Mouse (Mus musculus) intestine, postnatal 0 days (tissue): ENCODE measurements at regions not wholly inside any gene's neighbourhood (a gene's known extent, or its start where the extent isn't known, plus 50 kb on each side); places are given as distances from the start of the nearest gene placed in this dataset.
A peak's percentile ranks its signal among the peaks of the same experiment; 100 is the strongest.

ENCODE experiments used
- ATAC-seq: fragments of 200-750 bp; cut with Nextera tagmentation; 2 replicates; pipeline ENCODE4 v1.8.0; 2017; ENCODE audit warnings: mild to moderate bottlenecking, moderate TSS enrichment, moderate library complexity
- H3K27ac ChIP-seq: fragments of 300-500 bp; sonication (generic); 2 replicates; pipeline ENCODE4 v1.5.1; 2014; ENCODE audit warnings: mild to moderate bottlenecking, low read depth, low read length, moderate library complexity
- H3K27me3 ChIP-seq: fragments of 300-500 bp; sonication (generic); replicated peaks from 2 replicates; pipeline ENCODE4 v1.6.1; 2014; ENCODE audit warnings: low read length, mixed read lengths; ENCODE audit not compliant: control insufficient read depth, insufficient read depth
- H3K36me3 ChIP-seq: fragments of 300-500 bp; sonication (generic); 2 replicates; pipeline ENCODE4 v1.6.1; 2014; ENCODE audit warnings: mild to moderate bottlenecking, moderate library complexity; ENCODE audit not compliant: control insufficient read depth, insufficient read depth
- H3K4me1 ChIP-seq: fragments of 300-500 bp; sonication (generic); replicated peaks from 2 replicates; pipeline ENCODE4 v1.6.1; 2014; ENCODE audit warnings: antibody characterized with exemption, low read length, mixed read lengths; ENCODE audit not compliant: control insufficient read depth, insufficient read depth
- H3K4me2 ChIP-seq: fragments of 300-500 bp; sonication (generic); replicated peaks from 2 replicates; pipeline ENCODE4 v1.6.1; 2014; ENCODE audit warnings: low read depth, mild to moderate bottlenecking, moderate library complexity
- H3K4me3 ChIP-seq: fragments of 300-500 bp; sonication (generic); 2 replicates; pipeline ENCODE4 v1.5.1; 2014; ENCODE audit warnings: low read depth, low read length
- H3K9ac ChIP-seq: fragments of 300-500 bp; sonication (generic); 2 replicates; pipeline ENCODE4 v1.6.1; 2014; ENCODE audit warnings: mild to moderate bottlenecking, low read depth, low read length
- H3K9me3 ChIP-seq: fragments of 300-500 bp; sonication (generic); 2 replicates; pipeline ENCODE4 v1.6.1; 2016; ENCODE audit warnings: mixed run types; ENCODE audit not compliant: control insufficient read depth
- CTCF ChIP-seq: sonication (generic); IDR thresholded peaks from 2 replicates; pipeline ENCODE4 v1.5.1; 2016; ENCODE audit warnings: low read depth, mild to moderate bottlenecking, control low read depth, antibody characterized with exemption, moderate library complexity
- WGBS: fragments of 180-500 bp; shearing (Covaris S2); extraction: QIAGEN DNeasy Blood & Tissue Kit; methylation state at CpG from one replicate; pipeline ENCODE4 v1.1.7; 2014; 5-methylcytosine and 5-hydroxymethylcytosine counted together

DNA sequence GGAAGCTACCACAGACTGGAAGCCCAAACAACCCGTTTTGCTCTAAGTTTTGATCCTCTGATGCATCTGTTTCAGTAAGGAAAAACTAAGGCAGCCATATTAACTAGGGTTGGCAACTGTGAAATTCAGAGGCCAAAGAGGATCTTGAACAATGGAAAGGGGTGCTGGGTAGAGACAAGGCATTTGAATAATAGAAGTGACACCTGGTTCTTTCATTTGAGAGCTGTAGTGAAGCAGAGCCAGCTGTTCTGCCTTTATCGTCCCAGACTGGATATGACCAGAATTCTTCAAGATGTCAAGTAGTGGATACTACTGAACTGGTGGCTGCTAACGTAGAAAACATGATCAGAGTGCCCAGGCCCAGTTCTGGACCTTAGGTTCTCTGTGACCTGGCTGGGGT is 94.4 kb upstream of the Ercc6l2 start:
- ATAC-seq = no peak
- no peak for TF ChIP-seq CTCF
- no peak overlapping the region for H3K4me2 ChIP-seq
- no peaks in the 10 kb centered on the region for H3K36me3 ChIP-seq
- H3K27ac ChIP-seq = peak overlapping the region; percentile 17; the same call in 1 of the 2 replicates
- WGBS = 83% methylated on average over 3 of the region's 3 CpGs
- H3K9ac ChIP-seq = no peak overlapping the region
- no peak overlapping the region for H3K4me3 ChIP-seq
- no peaks in the 10 kb centered on the region for H3K27me3 ChIP-seq
- H3K9me3 ChIP-seq = no peaks in the 10 kb centered on the region
- H3K4me1 ChIP-seq = peaks cover 2% of the 10 kb centered on the region; the same call in 1 of the 2 replicates

DNA sequence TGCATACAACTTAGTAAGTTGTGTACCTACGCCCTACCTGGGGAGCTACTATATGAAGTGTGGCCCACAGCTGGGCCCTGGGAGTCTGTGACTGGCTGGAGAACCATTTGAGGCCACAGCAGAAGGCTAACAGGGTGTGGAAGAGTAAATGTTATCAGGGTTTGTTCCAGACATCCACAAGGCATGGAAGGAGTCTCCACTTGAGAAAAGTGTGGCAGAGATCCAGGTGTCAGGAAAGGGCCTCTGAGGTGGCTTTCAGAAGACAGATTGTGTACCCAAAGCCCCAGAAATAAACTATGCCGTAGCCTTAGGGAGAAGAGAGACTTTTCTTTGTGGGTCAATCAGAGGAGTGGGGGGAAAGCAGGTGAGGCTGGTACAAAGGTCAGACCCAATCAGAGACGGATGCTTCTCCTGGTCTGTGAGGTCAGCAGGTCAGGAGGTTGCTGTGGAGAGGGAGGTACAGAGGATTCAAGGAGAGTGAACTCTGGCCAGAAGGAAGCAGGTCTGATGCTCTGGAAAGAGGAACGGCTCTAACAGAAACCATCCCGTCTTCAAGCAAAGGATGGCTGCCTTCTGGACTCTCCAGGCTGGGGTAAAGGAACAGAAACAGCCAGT is 93.9 kb upstream of the Ercc6l2 start:
- Histone ChIP-seq H3K27ac (peak overlapping the region; percentile 17; the same call in 1 of the 2 replicates), H3K9ac (no peak overlapping the region), H3K4me2 (no peak overlapping the region), H3K4me3 (no peak overlapping the region), H3K9me3 (no peaks in the 10 kb centered on the region), H3K4me1 (peaks cover 2% of the 10 kb centered on the region; the same call in 1 of the 2 replicates), H3K36me3 (no peaks in the 10 kb centered on the region), H3K27me3 (no peaks in the 10 kb centered on the region)
- 51% methylated on average over 5 of the region's 5 CpGs for WGBS
- no peak for ATAC-seq
- no peak for TF ChIP-seq CTCF

GRCm38 (mm10) chr13:63724293-63724692 is 90.7 kb upstream of the Ercc6l2 start:
- no peak for ATAC-seq
- Histone ChIP-seq H3K9me3 (no peaks in the 10 kb centered on the region), H3K9ac (no peak overlapping the region), H3K27ac (no peak overlapping the region), H3K4me2 (no peak overlapping the region), H3K36me3 (no peaks in the 10 kb centered on the region), H3K4me1 (0 out of 2 replicates have a peak, but pooled peaks cover 2% of the 10 kb centered on the region), H3K27me3 (no peaks in the 10 kb centered on the region), H3K4me3 (no peak overlapping the region)
- WGBS = 75% methylated on average over 2 of the region's 2 CpGs
- no peak for TF ChIP-seq CTCF

DNA sequence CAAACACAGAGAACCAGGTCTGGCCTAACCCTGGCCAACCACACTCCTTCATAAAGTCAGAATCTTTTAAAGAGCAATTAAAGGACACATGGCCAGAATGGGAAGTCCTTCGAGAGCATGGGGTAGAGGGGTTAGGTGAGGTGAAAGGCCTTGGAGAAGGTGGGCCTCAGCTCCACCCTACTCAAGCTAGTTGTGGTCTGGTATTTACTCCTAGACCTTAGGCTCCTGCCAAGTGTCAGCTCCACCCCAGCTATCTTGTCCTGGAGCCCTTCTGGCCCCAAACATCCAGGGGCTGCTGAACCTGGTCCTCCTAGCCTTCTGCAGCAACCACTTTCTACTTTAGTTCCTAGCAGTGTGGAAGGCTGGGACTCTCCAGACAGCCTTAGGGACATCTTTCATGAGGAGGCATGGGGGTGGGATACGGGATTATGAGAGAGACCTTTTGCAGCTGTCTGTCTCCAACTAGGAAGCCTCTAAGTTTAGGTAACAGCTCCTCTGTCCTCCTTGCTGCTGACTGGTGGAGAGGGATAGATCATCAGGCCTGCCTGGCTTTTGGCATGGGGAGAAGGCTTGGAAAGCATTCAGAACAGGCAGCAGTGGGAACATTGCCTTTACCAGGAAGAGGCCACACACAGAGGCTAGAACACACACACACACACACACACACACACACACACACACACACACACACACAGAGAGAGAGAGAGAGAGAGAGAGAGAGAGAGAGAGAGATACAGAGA is 90.0 kb upstream of the Ercc6l2 start:
- ATAC-seq = no peak

DNA sequence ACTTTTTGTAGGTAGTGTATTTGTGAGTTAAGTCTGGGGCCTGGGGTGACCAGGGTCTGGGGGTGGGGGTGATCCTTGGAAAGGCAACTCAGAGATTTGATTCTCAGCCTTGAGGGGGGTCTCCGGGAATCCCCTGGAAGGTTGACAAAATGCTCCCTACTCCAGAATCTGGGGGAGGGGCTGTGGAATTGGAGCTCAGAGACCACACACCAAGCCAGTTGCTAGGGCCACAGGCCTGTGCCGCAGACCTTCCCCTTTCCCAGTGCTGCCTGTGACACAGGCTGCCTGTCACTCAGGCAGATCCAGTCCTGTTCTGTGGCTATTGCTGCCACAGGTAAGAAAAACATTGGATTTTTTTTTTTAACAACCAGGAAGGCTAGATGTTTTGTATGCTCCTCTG is 89.0 kb upstream of the Ercc6l2 start:
- TF ChIP-seq CTCF = no peak
- ATAC-seq = no peak
- no peak overlapping the region for H3K27ac ChIP-seq

More for the DNA sequence above, 90.0 kb upstream of the Ercc6l2 start:
- H3K27ac ChIP-seq = no peak overlapping the region
- H3K9me3 ChIP-seq = no peaks in the 10 kb centered on the region
- no peaks in the 10 kb centered on the region for H3K27me3 ChIP-seq
- H3K4me1 ChIP-seq = 0 out of 2 replicates have a peak, but pooled peaks cover 2% of the 10 kb centered on the region
- H3K4me3 ChIP-seq = no peak overlapping the region
- no peak overlapping the region for H3K9ac ChIP-seq
- H3K36me3 ChIP-seq = no peaks in the 10 kb centered on the region
- TF ChIP-seq CTCF = no peak
- WGBS = 52% methylated on average over 2 of the region's 2 CpGs
- no peak overlapping the region for H3K4me2 ChIP-seq

DNA sequence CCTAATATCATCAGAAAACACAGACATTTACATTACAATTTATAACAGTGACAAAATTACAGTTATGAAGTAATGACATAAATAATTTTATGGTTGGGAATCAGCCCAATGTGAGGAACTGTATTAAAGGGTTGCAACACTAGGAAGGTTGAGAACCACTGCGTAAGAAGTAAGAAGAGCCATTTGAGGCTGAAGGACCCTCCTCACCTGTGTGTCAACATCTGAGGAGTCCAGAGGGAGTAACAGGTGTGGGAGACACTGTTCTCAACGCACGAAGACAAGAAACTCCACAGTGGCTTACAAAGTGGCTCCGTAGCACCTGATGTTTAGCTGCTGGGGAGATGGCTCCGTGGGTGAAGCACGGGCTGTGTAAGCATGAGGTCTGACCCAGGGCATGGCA is 88.5 kb upstream of the Ercc6l2 start:
- no peak overlapping the region for H3K4me2 ChIP-seq
- no peak overlapping the region for H3K27ac ChIP-seq
- ATAC-seq = no peak
- no peaks in the 10 kb centered on the region for H3K36me3 ChIP-seq
- no peak overlapping the region for H3K9ac ChIP-seq
- no peak overlapping the region for H3K4me3 ChIP-seq
- H3K9me3 ChIP-seq = no peaks in the 10 kb centered on the region
- 77% methylated on average over 6 of the region's 6 CpGs for WGBS
- no peaks in the 10 kb centered on the region for H3K27me3 ChIP-seq
- no peak for TF ChIP-seq CTCF
- H3K4me1 ChIP-seq = 0 out of 2 replicates have a peak, but pooled peaks cover 2% of the 10 kb centered on the region

More for the DNA sequence above, 89.0 kb upstream of the Ercc6l2 start:
- no peak overlapping the region for H3K9ac ChIP-seq
- no peak overlapping the region for H3K4me3 ChIP-seq
- H3K4me1 ChIP-seq = 0 out of 2 replicates have a peak, but pooled peaks cover 2% of the 10 kb centered on the region
- no peaks in the 10 kb centered on the region for H3K9me3 ChIP-seq
- WGBS = 46% methylated on average over 2 of the region's 2 CpGs
- H3K4me2 ChIP-seq = no peak overlapping the region
- H3K27me3 ChIP-seq = no peaks in the 10 kb centered on the region
- no peaks in the 10 kb centered on the region for H3K36me3 ChIP-seq
